Mouse (Mus musculus) hindbrain, embryonic 15.5 days (tissue): Measurements from ENCODE around the gene Pik3c2b. TPM values are rescaled to one million over a fixed set of nuclear protein-coding genes. Genes with fewer than 3 reads are reported as not detected.
"Not testable (repeated sequence)": the region's sequence is repeated elsewhere in the genome, so short reads cannot be mapped to it uniquely, and the experiment has no call there.

Experiments
- ATAC-seq: fragments of 200-750 bp; cut with Nextera tagmentation; 2 replicates; pipeline ENCODE4 v1.8.0; 2017; ENCODE audit warnings: low read depth, moderate number of reproducible peaks, moderate TSS enrichment; ENCODE audit not compliant: low FRiP score
- H3K27ac ChIP-seq: fragments of 300-500 bp; sonication (generic); replicated peaks from 2 replicates; pipeline ENCODE4 v1.5.1; 2015; ENCODE audit warnings: mild to moderate bottlenecking, inconsistent platforms
- H3K27me3 ChIP-seq: fragments of 300-500 bp; sonication (generic); 2 replicates; pipeline ENCODE4 v1.6.1; 2015; ENCODE audit warnings: control low read depth, inconsistent platforms
- H3K36me3 ChIP-seq: fragments of 300-500 bp; sonication (generic); 2 replicates; pipeline ENCODE4 v1.6.1; 2015; ENCODE audit warnings: control low read depth, inconsistent platforms
- H3K4me1 ChIP-seq: fragments of 300-500 bp; sonication (generic); replicated peaks from 2 replicates; pipeline ENCODE4 v1.6.1; 2015; ENCODE audit warnings: control low read depth, inconsistent platforms
- H3K4me2 ChIP-seq: fragments of 300-500 bp; sonication (generic); 2 replicates; pipeline ENCODE4 v1.6.1; 2015; ENCODE audit warnings: moderate library complexity, mild to moderate bottlenecking, inconsistent platforms
- H3K4me3 ChIP-seq: fragments of 300-500 bp; sonication (generic); 2 replicates; pipeline ENCODE4 v1.5.1; 2015; ENCODE audit warnings: mild to moderate bottlenecking, inconsistent platforms
- H3K9ac ChIP-seq: fragments of 300-500 bp; sonication (generic); 2 replicates; pipeline ENCODE4 v1.6.1; 2015; ENCODE audit warnings: inconsistent platforms
- H3K9me3 ChIP-seq: fragments of 300-500 bp; sonication (generic); 2 replicates; pipeline ENCODE4 v1.6.1; 2016; ENCODE audit warnings: control low read depth, inconsistent platforms
- WGBS: fragments of 180-500 bp; shearing (Covaris S2); methylation state at CpG from one replicate; pipeline ENCODE4 v1.1.7; 2015; 5-methylcytosine and 5-hydroxymethylcytosine counted together
- polyA plus RNA-seq: library from polyadenylated mRNA; unstranded; fragments of >200 nt; fragmentation: Nextera tagmentation; extraction: Ambion mirVana; gene quantifications from 2 replicates; pipeline ENCODE4 v1.2.1, GENCODE M21; 2015

The Pik3c2b gene
- polyA plus RNA-seq, 1 experiment from 2014 or later, result 13.3 TPM

DNA sequence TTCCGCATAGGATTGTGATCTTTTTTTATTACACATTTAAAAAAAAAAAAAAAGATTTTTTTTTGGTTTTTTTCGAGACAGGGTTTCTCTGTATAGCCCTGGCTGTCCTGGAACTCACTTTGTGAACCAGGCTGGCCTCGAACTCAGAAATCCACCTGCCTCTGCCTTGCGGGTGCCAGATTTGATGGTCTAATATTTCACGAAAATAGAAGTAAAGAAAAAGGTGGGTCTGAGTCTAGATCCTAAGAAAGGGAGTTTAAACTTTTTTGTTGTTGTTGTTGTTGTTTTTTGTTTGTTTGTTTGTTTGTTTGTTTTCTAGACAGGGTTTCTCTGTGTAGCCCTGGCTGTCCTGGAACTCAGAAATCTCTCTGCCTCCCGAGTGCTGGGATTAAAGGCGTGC, 10.8 kb upstream of the Pik3c2b start:
- not testable (repeated sequence) for H3K4me2 ChIP-seq, H3K27ac ChIP-seq, H3K9ac ChIP-seq, H3K4me3 ChIP-seq, ATAC-seq, H3K9me3 ChIP-seq, H3K27me3 ChIP-seq, H3K36me3 ChIP-seq
- H3K4me1 ChIP-seq, result peaks cover 12% of the 10 kb centered on the region
- 66% methylated on average over 7 of the region's 7 CpGs for WGBS

DNA sequence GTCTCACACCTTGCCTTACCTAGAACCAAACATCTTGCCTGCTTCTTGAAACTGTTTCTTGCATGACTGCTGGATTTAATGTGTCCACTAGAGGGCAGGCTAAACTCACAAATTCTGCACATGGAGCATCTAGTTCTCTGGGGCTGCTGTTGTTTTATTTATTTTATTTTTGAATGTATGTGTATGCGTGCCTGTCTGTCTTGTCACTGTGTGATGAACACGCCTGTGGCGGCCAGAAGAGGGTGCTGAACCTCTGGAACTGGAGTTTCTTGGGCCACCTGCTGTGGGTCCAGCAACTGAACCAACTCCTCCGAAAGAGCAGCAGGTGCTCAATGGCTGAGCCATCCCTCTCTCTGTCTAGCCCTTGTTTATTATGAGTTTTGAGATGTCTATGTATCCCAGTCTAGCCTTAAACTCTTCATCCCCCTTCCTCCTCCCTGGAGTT, 5.9 kb upstream of the Pik3c2b start:
- peak; percentile 87 for ATAC-seq
- Histone ChIP-seq H3K4me2 (peak overlapping the region; percentile 25), H3K4me3 (no peak overlapping the region), H3K36me3 (no peaks in the 10 kb centered on the region), H3K9me3 (no peaks in the 10 kb centered on the region), H3K27ac (no peak overlapping the region), H3K4me1 (no peaks in the 10 kb centered on the region), H3K9ac (no peak overlapping the region), H3K27me3 (no peaks in the 10 kb centered on the region)
- 4% methylated on average over 4 of the region's 4 CpGs for WGBS

DNA sequence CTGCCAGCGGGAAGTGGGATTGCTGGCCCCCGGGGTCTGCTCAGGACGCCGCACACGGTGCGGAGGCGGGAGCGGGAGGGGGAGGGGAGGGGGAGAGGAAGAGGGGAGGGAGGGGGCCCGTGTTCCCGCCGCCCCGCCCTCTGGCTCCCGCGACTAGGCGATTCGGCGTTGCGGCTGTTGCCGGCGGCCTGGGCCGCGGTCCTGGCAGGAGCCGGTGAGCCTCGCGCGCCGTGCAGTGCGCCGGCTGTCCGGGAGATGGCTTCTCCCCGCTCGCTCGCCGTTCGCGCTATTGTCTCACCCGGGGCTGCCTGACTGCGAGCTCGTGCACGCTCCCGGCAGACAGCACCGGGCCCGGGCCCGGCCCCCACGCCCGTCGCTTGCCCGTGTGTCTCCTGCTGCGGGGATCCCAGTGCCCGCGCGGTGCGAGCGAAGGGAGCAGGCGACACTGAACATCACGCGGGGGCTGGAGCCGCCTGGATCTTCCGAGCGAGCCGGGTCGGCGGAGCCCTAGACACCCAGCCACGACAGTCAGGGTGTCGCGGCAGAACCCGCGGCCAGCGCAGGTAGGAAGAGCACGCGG, 484 bp downstream of the Pik3c2b start:
- ATAC-seq, result peak; percentile 91
- no peaks in the 10 kb centered on the region for H3K9me3 ChIP-seq
- H3K4me2 ChIP-seq, result peak overlapping the region; percentile 59
- under 1% methylated on average over 58 of the region's 71 CpGs for WGBS
- H3K4me1 ChIP-seq, result peaks cover 45% of the 10 kb centered on the region
- no peaks in the 10 kb centered on the region for H3K36me3 ChIP-seq
- H3K27ac ChIP-seq, result peak overlapping the region; percentile 97
- H3K4me3 ChIP-seq, result peak overlapping the region; percentile 96
- H3K27me3 ChIP-seq, result no peaks in the 10 kb centered on the region
- H3K9ac ChIP-seq, result peak overlapping the region; percentile 99

DNA sequence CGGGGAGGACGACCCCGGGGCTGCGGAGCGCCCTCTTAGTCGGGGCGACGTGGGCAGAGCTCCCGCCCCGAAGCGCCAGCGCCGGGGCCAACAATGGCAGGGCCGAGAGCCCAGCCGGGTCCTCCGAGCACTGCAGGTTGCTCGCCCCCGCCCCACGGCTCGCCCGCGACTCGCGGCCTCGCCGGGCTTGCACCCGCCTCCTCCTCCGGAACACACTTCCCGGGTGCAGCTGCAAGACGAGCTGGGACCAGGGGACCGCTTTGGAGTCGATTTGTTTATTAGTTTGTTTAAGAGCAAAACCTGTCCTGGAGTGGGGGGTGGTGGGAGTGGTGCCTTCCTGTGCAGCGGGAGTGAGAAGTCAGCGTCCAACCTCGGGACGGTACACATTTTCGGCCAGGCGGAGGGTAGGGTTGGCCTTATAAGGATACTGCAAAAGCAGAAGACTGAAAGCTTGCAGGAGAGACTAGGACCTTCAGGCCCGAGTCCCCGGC, 1.0 kb downstream of the Pik3c2b start:
- peak overlapping the region; percentile 97 for H3K27ac ChIP-seq
- no peaks in the 10 kb centered on the region for H3K36me3 ChIP-seq
- peak overlapping the region; percentile 59 for H3K4me2 ChIP-seq
- peak overlapping the region; percentile 99 for H3K9ac ChIP-seq
- no peaks in the 10 kb centered on the region for H3K27me3 ChIP-seq
- H3K4me3 ChIP-seq, result peak overlapping the region; percentile 96
- peak; percentile 67 for ATAC-seq
- no peaks in the 10 kb centered on the region for H3K9me3 ChIP-seq
- 0% methylated on average over 37 of the region's 40 CpGs for WGBS
- peaks cover 45% of the 10 kb centered on the region for H3K4me1 ChIP-seq

DNA sequence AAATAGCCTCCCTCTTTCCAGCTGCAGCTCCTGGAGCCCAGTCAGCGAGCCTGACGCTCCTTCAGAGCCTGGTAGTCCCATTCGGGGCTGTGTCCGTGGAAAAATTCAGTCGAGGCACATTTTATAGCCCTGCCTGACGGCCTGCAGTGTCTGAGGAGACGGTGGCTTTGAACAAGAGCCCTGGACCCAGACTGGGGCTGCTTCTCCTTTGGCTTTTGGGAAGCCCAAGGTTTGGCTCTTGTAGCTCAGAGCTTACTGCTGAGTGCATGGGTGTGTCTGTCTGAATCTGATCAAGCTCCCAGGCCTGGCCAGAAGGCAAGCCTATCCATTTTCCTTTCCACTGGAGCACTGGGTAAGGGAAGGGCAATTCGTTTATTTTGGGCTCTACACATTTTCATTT, 2.1 kb downstream of the Pik3c2b start:
- H3K4me3 ChIP-seq, result peak overlapping the region; percentile 96
- WGBS, result 26% methylated on average over 8 of the region's 8 CpGs
- no peaks in the 10 kb centered on the region for H3K9me3 ChIP-seq
- no peaks in the 10 kb centered on the region for H3K27me3 ChIP-seq
- no peaks in the 10 kb centered on the region for H3K36me3 ChIP-seq
- H3K9ac ChIP-seq, result peak overlapping the region; percentile 99
- ATAC-seq, result no peak
- peak overlapping the region; percentile 97 for H3K27ac ChIP-seq
- peak overlapping the region; percentile 59 for H3K4me2 ChIP-seq
- peaks cover 54% of the 10 kb centered on the region for H3K4me1 ChIP-seq

DNA sequence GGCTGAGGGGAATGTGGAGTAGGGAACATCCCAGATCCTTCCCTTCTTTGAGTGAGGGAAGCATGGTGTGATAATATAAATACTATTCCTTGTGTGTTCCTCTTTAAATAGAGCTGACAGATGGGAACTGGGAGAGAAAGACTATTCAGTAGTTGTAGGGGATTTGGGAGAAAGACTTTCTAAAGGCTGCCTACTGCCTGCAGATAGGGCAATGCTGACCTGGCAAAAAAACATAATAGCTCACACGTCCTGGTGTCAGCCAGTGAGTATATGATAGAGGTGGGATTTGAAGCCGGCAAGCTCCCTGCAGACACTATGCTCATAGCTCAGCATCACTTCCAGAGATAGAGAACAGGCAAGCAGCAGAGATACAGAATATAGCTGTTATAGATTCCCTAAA, 3.2 kb downstream of the Pik3c2b start:
- Histone ChIP-seq H3K9ac (no peak overlapping the region), H3K27ac (no peak overlapping the region), H3K9me3 (no peaks in the 10 kb centered on the region), H3K4me3 (no peak overlapping the region; the same call in 1 of the 2 replicates), H3K4me2 (peak overlapping the region; percentile 59), H3K4me1 (peaks cover 58% of the 10 kb centered on the region), H3K27me3 (no peaks in the 10 kb centered on the region), H3K36me3 (no peaks in the 10 kb centered on the region)
- 16% methylated on average over 2 of the region's 2 CpGs for WGBS
- ATAC-seq, result no peak

DNA sequence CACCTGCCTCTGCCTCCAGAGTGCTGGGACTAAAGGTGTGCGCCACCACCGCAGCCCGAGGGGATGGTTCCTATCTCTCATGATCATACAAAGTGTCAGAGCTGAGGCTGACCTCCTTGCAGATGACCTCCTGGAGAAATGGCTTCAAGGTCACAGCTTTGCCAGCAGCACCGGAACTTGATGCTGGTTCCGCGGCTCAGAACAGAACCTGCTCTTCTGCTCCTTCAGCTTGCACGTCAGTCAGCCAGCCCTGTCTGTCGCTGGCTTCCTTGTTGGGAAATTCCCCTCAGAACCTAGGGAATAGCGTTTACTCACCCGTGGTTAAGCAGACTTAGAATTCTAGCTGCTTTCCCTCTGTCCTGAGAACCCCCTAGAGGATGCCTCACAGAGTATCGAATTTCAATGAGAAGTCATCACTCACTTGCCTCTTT, 4.5 kb downstream of the Pik3c2b start:
- Histone ChIP-seq H3K36me3 (no peaks in the 10 kb centered on the region), H3K27ac (no peak overlapping the region), H3K9ac (no peak overlapping the region), H3K27me3 (no peaks in the 10 kb centered on the region), H3K4me2 (no peak overlapping the region), H3K9me3 (no peaks in the 10 kb centered on the region), H3K4me1 (peaks cover 61% of the 10 kb centered on the region), H3K4me3 (no peak overlapping the region)
- ATAC-seq, result no peak
- WGBS, result 30% methylated on average over 11 of the region's 11 CpGs

DNA sequence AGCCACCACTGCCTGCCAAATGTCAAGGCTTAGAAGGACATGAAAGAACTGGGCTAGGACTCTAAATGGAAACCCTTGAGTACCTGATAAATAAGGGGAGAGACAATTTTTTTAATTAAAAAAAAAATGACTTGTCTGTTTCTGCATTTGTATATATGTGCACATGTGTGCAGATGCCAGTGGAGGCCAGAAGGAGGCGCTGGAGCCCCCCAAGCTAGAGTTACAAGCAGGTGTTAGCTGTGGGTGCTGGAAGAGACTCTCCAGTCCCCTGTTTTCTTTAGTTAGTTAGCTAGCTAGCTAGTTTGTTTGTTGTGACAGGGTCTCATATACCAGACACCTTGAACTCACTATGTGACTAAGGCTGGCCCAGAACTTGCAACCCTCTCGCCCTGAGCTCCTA, 6.4 kb downstream of the Pik3c2b start:
- no peak overlapping the region for H3K27ac ChIP-seq
- H3K4me1 ChIP-seq, result peaks cover 59% of the 10 kb centered on the region
- no peaks in the 10 kb centered on the region for H3K36me3 ChIP-seq
- ATAC-seq, result no peak
- H3K9ac ChIP-seq, result no peak overlapping the region
- no peak overlapping the region for H3K4me2 ChIP-seq
- no peaks in the 10 kb centered on the region for H3K27me3 ChIP-seq
- WGBS, result 91% methylated on average over 2 of the region's 2 CpGs
- no peak overlapping the region for H3K4me3 ChIP-seq
- H3K9me3 ChIP-seq, result no peaks in the 10 kb centered on the region

DNA sequence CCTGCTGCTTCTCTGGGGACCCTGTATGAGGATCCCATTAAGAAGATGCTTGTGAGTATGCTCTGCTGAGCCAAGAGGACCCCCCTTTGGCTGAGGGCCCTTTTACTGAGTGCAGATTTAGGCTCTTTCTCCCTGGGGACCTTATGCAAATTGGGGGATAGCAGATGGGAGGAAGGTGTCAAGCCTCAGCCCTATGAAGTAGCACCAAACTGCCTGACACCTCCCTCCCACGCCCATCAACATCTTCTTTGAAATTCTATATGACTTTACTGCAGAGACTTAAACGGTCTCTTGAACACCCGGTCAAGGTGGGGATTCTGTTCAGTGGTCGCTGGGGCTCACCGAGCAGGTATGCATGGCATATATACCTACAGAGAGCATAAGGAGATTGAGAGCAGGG, 7.6 kb downstream of the Pik3c2b start:
- WGBS, result 70% methylated on average over 5 of the region's 5 CpGs
- H3K4me2 ChIP-seq, result no peak overlapping the region
- ATAC-seq, result no peak

DNA sequence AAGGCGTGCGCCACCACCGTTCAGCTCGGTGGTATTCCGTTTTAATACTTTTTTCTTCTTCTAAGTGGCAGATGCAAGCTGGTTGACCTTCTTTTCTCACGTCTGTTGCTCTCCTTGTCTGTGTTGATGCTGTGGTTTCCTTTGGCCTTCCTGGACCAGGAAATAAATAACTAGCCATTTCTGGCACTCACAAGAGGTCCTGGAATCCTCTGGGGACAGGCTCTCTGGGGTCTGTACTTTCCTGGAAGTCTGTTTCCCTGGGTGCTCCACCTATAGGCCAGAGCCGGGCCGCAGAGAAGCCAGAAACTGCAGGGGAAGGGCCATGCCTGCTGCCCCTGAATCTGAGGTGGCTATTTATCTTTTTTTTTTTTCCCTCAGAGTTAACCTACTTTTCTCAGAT, 8.9 kb downstream of the Pik3c2b start:
- Histone ChIP-seq H3K27me3 (no peaks in the 10 kb centered on the region), H3K4me3 (no peak overlapping the region), H3K36me3 (no peaks in the 10 kb centered on the region), H3K9me3 (no peaks in the 10 kb centered on the region), H3K4me1 (peaks cover 47% of the 10 kb centered on the region), H3K27ac (no peak overlapping the region), H3K4me2 (no peak overlapping the region), H3K9ac (no peak overlapping the region)
- ATAC-seq, result no peak
- WGBS, result 74% methylated on average over 8 of the region's 8 CpGs

More for the DNA sequence above, 7.6 kb downstream of the Pik3c2b start:
- H3K4me3 ChIP-seq, result no peak overlapping the region
- H3K36me3 ChIP-seq, result no peaks in the 10 kb centered on the region
- H3K9me3 ChIP-seq, result no peaks in the 10 kb centered on the region
- no peaks in the 10 kb centered on the region for H3K27me3 ChIP-seq
- H3K4me1 ChIP-seq, result peaks cover 55% of the 10 kb centered on the region
- no peak overlapping the region for H3K27ac ChIP-seq
- H3K9ac ChIP-seq, result no peak overlapping the region

DNA sequence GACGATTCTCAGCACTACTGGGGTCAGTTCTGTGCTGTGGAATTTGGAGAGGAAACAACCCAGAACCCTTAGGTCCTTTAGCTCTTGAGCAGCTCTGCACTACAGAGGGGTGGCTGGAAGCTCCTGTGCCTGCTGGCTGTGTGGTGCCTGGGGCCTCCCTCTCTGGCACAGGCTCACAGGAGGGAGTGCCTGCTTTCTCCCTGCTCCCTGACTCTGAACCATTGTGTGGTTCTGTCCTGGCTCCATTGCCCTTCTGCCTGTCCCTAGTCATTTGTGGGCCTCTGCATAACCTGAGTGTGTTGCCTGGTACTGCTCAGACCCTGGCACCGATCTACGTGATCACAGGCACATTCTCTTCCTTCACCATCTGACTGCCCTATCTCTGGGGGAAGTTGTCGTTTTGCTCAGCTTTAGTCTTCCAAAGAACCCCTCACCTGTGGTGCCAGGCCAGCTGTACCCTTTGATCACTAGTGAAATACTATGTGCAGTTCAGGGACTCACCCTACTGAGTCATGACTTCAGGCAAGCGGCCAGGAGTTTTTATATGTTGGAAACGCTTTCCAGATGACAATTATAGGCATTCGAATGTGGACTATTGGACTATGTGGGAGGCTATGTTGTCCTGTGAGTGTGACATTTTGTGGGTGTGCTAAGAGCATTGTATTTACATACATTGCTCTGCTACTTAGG, 12.0 kb downstream of the Pik3c2b start:
- WGBS, result 61% methylated on average over 7 of the region's 7 CpGs
- no peak overlapping the region for H3K4me2 ChIP-seq
- no peaks in the 10 kb centered on the region for H3K9me3 ChIP-seq
- H3K4me3 ChIP-seq, result no peak overlapping the region
- H3K36me3 ChIP-seq, result peaks cover 2% of the 10 kb centered on the region; the same call in 1 of the 2 replicates
- no peak for ATAC-seq
- no peak overlapping the region for H3K27ac ChIP-seq
- no peaks in the 10 kb centered on the region for H3K27me3 ChIP-seq
- peaks cover 26% of the 10 kb centered on the region for H3K4me1 ChIP-seq
- H3K9ac ChIP-seq, result no peak overlapping the region

DNA sequence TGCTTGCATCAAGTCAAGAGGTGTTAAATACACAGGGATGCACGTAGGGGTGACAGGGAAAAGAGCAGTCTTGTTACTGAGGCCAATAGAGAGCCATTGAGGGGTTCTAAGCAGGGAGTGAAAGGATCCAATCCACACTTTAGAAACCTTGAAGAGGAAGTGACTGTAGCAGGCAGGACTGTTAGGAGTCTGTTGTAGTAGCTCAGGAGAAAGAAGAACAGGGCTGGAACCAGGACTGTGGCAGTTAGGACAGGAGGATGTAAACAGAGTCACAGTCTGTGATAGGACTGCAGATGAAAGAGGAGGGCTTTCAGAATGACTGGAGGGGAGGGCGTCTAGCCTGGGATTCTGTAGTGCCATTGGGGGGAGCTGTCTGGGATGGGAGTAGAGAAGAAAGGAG, 14.1 kb downstream of the Pik3c2b start:
- no peaks in the 10 kb centered on the region for H3K9me3 ChIP-seq
- no peak overlapping the region for H3K4me2 ChIP-seq
- H3K27ac ChIP-seq, result no peak overlapping the region
- WGBS, result 55% methylated on average over 2 of the region's 2 CpGs
- H3K9ac ChIP-seq, result no peak overlapping the region
- no peaks in the 10 kb centered on the region for H3K27me3 ChIP-seq
- no peak for ATAC-seq
- peaks cover 17% of the 10 kb centered on the region for H3K4me1 ChIP-seq
- peaks cover 2% of the 10 kb centered on the region; the same call in 1 of the 2 replicates for H3K36me3 ChIP-seq
- H3K4me3 ChIP-seq, result no peak overlapping the region
